Mouse (Mus musculus): ENCODE measurements at regions not wholly inside any gene's neighbourhood (a gene's known extent, or its start where the extent isn't known, plus 50 kb on each side); places are given as distances from the start of the nearest gene placed in this dataset.

DNA sequence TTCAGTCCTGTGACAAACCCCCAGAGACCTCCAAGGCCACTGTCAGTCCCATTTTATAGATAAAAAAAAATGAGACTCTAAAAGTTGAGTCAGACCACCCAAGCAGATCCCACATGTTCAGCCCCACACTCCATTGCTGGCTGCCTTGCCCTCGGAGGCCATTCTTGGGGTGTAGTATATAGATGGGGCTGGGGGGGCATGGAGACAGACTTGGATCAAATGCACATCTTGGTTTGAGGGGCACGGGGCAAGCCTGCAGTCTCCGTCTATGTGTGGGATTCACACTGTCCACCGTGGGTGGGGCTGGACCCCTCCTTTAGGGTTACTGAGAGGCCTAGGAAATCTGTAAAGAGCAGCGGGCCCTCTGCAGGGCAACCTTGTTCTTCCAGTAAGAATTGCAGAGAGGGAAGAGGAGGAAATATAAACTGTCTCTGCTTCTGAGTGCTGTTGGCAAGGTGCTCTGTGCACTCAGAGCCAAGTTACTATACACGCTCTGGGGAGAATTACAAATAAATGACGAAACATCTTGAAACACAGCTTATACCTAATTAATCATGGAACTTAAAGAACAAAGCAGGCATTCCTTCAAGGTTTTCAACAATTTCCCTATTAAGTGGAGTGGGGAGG, 184.4 kb upstream of the Habp2 start:
- DNase-seq (ENCODE audit: low read depth, low spot score) = no peak

DNA sequence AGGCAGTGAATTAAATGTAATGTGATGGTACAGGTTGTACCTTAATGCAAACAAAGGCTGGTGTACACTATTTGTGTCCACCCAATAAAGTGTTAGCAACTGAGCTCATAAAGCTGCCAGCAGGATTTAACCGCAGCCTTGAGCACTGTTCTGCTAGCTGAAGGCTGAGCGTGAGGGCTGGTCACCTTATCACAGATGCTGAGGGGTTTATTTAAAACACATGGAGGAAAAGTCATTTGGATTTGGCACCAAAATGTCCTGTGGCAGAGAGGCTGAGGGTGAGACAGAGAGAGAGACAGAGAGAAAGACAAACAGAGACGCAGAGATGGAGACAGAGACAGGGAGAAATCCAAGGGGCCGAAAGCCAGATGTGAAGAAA, 181.9 kb upstream of the Habp2 start:
- no peak for DNase-seq (ENCODE audit: low read depth, low spot score)

DNA sequence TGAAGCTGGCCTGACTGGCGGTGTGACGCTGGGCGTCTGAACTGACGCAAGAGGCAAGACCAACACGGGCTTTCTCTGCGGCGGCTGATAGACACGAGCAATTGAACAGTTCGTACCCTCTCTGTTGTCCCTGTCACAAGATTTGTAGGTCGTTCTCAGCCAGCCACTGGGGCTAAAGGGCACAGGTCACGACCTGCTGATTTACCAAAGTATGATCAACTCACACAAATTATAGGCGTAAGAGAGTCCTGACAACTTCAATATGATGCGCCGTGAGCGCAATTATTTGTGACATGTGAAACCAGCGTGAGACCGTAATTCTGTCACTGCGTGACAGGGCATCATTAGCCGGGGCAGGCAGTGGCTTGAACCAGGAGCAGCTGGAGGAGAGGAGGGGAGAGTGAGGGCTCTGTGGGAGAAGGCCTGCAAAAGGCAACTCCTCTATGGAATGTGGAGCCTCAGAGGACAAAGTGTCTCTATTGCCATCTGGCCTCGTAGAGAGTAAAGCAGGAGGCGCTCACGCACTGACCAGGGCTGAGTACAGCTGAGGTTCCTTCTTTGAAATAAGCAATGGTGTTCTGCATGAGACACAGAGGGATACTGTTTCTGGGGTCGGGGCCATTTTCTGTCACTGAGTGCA, 181.4 kb upstream of the Habp2 start:
- peak; percentile 7 for DNase-seq (ENCODE audit: low read depth, low spot score)

DNA sequence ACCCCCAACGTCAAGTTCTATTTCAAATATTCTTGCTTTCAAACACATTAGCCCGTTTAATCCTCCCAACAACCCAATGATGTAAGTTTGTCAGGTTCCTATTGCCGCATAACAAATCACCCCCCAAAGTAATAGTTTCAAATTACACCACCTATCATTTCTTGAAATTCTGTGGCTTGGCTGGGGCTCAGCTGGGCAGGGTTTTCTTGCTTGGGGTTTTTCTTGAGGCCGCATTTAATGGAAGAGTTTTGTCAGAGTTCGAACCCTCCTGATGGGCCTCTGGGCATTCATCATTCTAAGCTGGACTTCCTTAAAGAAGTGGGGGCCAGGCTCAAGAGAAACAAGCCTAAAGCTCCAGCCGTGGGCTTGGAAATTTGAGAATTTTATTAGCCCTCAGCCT, 178.1 kb upstream of the Habp2 start:
- no peak for DNase-seq (ENCODE audit: low read depth, low spot score)

DNA sequence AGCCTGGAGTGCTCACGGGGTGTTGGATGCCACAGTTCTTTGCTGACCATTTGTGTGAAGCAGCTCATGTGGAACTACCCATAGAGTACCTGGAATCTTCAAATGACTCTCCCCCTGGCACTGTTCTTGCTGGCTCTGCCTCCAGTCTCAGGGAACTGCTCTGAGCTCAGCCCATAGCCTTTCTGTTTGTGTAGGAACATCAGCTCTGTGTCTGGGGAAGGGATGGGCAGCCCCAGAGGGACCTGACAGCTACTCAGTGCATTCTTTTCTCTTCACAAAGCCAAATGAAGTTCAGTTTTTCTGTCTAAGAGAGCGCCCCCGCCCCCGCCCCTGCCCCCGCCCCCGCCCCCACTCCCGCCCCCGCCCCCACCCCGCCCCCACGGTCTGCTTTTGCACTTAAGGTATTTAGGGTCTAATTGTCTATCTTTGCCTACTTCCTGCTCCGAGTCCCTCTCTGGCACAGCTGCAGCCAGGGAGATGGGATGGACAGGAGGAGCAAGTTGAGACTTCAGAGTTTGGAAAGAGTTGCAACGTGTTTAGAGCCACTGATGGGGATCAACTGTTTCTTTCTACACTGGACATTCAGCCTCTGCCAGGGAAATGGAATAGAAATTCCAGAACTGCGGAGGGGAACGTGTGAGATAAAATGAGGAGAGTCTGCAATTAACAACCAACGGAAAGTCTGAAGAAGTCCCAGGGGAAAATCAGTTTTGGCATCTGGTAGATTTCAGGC, 171.2 kb upstream of the Habp2 start:
- no peak for DNase-seq (ENCODE audit: low read depth, low spot score)

DNA sequence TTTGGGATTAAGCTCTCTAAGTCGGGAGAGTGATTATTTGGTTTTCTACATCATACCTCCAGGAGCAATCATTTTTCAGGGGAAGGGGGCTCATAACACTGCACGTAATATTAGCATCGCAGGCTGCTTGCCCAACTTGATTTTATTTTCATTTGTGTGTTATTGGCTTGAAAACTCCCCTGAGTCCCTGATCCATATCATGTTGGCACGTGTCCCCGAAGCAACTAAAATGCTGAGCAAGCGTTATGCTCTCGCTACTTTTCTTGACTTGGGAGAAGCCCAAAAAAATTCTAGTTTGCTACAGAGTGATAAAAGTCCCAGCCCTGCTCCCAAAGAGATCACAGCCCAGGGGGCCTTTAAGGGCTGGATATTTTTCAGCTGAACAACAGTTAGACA, 170.7 kb upstream of the Habp2 start:
- DNase-seq (ENCODE audit: low read depth, low spot score) = no peak

DNA sequence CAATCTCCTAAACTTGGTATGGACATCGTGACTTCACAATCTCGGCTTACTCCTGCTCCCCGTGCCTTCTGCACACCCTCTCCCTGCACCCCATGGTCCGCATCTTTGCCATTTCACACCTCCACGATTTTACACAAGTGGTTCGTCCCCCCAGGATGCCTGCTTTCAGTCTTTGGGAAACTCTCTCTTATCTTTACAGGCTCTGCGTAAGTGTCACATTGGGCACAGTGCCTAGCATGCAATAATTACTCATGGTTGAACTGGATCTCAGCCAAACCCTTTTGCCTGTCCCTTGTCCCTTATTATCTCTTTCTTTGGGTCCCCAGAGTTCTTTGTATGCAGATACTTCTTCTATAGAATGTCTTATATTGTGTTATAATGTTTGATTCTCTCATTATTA, 166.2 kb upstream of the Habp2 start:
- DNase-seq (ENCODE audit: low read depth, low spot score) = no peak

DNA sequence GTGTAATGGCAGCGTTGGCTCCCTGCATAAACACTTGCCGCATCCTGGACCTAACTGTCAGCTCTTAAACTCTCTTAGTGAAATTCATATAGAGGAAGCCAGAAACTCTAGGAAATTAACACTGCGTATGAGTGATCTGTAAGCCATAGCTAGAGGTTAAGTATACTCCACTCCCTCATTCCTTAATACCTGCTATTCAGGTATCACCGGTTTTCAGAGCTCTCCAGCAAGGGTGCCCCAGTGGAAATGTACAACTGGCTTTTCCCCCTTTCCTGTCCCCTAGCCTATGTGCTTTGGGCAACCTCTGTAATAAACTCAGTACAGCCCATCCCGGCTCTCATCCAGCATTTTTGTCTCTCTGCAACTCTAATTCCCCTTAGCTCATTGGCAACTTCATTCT, 164.8 kb upstream of the Habp2 start:
- DNase-seq (ENCODE audit: low read depth, low spot score) = no peak

DNA sequence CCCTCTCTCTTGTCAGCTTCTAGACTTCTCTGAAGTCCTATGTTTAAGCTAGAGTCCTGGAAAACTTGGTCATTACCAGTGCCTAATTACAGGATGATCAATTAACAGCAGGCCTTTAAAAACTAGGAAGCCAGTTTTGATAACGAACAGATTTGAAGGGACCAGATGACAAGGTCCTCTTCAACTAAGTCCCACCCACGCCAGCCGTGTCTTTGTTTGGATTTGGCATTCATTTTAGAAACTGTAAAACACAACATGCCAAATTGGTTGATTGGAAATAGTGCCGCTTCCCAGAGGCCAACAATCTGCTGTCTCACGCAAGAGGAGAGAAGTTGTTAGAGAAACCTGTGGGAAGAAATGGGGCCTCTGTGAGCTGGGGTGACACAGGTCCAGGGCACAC, 155.4 kb upstream of the Habp2 start:
- peak; percentile 8 for DNase-seq (ENCODE audit: low read depth, low spot score)

DNA sequence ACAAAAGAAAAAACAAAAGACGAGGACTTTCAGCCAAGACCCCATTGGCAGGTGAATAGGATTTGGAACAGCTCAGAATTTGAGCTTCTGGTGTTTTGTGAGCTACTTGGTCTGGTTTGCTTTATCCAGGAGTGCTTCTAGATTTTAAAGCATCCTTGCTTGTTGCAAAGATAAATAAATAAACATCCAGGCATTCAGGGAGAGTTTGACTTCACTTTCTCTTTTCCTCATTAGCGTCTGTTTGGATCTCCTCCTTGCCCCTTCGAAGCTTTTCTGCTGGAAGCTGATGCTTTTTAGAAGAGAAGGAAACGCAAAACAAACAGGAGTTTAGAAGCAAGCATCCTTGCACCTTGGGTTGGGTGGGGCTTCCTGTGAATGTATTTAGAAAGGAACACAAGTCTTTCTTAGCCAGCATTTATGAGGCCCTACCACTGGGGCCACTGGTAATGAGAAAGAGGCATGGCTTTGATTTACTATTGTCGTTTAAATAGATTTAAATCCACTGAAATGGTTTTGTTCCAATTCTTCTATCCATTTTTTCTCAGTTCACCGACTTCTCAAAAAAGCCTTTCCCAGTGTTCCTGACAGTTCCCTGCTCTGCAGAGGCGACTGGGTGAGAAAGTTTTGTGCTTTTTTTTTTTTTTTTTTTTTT, 153.9 kb upstream of the Habp2 start:
- no peak for DNase-seq (ENCODE audit: low read depth, low spot score)

DNA sequence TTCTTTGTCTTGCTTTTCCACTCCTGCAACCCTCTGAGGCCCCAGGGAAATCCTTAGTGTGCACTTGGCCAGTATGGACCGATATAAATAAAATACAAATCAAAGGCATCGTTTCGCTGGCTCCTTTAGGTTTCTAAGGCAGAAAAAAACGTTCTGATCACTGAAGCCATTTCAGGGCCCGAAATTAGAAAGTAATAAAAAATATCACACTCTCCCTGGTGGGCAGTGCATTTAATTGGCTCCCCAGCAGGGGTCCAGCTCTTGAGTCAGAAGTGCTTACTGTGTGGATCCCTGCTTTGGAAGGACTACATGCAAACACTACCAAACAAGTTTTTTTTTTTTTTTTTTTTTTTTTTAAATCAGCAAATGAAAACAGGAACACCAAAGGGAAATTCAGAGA, 153.4 kb upstream of the Habp2 start:
- DNase-seq (ENCODE audit: low read depth, low spot score) = no peak

DNA sequence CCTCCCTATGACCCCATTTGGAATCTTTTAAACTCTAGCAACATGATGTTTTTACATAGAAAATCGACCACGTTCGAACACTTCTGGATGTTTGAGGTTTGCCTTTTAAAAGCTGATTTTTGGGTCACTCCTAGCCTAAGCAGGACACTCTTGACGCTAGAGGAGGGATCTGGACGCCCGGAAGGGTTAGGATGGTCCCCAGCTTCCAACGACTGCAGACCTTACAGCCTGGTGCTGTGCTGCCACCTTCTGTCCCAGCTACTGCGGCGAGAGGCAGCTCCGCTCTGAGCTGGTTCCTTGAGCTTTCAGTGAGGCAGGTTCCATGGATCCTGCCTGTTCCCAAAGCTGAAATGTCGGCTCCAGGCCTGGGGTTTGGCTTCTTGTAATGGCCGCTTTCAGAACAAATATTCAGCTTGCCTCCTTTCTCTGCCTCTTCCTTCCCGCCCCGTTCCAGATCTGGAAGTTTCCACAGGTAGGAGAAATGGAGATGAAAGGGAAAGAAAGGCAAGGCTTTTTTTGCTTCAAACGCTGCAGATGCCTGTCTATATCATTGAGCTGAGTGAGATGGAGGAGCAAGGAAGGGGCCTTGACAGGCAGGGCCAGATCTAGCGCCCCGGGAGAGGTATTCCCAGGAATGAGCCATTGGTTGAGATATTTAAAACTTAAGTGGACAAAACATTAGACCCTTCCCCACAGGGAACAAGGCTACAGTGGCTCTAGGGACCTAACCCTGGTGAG, 152.7 kb upstream of the Habp2 start:
- peak; percentile 87 for DNase-seq (ENCODE audit: low read depth, low spot score)

DNA sequence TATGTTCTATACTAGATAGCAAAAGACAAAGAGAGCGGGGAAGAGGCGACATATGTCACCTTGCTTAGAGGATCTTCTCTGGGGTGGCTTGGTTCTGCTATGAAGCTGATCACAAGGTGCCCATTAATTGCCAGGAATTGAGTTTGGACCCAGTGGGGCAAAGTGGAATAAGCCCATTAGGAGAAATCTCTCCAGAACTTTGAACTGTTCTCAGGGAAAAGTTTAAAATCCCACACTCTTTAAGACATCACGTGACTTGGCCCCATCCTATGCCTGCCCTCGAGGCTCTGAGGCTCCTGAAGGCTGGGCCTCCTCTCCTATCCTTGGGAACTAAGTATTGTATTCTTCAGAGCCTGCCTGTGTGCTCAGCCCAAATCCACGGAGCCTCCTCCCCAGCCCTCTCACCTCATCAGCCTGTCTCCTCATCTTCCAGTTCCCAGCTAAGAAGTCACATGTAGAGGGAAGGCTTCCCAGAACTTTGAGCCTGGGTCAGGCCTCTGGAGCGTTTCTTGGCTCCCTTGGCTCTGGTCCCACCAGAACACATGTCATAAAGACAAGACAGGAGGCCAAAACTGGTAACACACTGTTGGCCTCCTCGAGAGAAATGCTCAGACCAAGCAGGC, 151.5 kb upstream of the Habp2 start:
- DNase-seq (ENCODE audit: low read depth, low spot score) = no peak

DNA sequence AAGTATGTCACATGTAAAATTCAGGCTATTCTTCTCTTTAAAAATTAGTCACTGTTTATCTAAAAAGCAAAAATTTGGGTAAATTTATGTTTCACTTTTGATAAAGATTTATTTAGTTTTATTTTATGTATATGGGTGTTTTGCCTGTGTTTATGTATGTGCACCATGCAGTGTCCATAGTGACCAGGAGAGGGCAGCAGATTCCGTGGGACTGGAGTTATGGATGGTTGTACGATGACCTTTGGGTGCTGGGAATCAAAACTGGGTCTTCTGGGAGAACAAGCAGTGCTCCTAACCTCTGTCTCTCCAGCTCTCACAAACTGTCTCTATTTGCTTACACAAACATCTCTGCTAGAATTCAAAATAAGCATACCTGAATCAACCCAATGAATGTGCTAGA, 146.4 kb upstream of the Habp2 start:
- DNase-seq (ENCODE audit: low read depth, low spot score) = no peak

DNA sequence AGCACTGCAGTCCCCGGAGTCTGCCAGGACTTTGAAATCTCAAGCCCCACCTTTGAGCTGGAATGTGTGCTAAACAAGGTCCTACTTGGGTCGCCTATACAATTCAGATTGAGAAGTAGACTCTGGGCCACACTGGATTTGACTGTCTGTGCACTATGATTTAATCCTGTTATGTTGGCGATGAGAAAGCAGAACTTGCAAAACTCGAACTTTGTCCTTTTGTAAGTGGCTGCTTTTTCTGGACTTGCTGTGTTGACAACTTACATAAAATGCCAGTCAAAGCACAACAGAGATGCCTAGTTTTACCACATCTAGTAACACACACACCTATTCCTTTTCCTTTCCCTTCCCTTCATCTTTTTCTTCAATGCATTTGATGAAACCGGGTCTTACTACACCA, 142.7 kb upstream of the Habp2 start:
- DNase-seq (ENCODE audit: low read depth, low spot score) = no peak

DNA sequence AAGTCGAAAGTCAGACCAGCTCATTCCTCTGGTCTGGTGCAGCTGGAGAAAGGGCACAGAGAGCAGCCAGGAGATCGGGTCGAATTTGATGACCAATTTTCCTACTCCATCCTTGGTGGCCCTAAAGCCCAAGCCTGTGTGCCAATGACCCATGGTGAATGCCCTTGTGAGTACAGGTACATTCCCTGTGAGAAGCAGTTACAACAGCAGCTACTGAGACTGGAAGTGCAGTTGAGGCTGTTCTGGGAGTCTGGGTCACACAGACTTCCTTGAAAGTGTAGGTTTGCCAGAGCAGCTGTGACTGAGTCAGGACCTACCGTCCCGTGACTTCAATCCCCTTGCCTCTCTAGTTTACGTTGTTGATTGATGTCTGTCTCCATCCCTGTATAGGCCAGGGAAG, 129.8 kb upstream of the Habp2 start:
- no peak for DNase-seq (ENCODE audit: low read depth, low spot score)

DNA sequence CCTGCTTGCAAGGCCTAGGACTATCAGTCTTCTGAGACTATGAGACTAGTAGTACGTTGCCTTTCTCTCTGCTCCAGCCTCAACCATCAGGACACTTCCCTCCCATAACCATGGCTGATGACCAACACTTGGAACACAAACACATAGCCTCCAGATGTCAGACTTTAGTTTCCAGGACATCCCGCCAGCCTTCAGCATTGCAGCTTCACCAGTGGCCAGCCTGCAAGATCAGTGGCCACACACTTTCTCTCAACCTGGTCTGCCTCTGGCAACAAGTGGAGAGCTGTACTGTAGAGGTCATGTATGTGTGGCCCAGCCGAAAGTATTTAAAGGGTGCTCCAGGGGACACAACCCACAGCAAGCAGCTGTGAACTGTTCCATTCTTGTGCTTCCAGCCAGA, 124.8 kb upstream of the Habp2 start:
- no peak for DNase-seq (ENCODE audit: low read depth, low spot score)

DNA sequence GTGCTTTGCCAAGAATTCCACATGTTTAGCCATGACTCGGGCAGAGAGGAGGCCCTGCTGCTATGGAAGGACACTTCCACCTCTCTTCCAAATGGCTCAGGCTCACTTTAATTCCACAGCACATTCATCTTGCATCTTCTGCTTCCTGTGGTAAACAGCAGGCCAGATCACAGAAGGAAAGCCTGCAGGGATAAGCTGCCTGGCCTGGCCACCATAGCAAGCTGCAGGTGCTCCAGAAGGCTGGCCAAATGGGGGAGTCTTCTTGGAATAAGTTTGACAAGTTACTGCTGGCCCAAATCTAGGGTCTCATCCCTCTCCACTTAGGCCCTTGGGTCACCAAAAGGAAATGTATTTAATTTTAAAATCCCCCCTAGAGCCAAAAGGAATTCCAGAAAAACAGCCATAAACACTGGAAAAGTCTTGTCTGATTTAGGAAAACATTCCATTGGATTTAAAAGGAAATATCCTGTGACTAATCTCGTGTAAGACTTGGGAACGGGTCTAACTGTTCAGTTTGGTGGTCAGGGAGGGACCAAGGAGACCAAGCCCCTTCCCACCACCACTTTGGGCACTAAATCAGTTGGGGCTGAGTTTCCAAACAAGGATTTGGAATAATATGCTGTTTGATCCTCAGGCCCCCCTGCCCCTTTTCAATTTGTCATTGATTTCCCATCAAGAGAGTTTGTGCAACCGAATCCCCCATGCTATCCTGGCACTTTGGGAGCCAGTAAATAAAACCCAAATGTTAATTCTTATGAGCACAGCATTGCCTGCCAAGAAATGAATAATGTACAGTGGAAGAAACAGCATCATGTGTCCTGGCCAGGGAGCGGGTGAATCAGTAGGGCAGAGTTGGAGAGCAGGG, 117.6 kb upstream of the Habp2 start:
- DNase-seq (ENCODE audit: low read depth, low spot score) = no peak

DNA sequence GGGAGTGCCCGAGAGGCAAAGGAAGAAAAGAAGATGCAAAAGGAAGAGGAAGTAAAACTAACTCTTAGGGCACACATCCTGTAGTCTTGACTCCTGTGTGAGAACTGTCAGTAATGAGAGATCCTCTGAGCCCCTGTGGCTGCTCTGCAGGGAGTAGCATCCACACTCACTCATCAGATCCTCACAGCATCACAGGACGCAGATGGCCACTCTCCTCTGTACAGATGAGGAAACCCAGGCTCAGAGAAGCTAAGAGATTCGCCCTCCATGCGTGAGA, 117.0 kb upstream of the Habp2 start:
- DNase-seq (ENCODE audit: low read depth, low spot score) = no peak

DNA sequence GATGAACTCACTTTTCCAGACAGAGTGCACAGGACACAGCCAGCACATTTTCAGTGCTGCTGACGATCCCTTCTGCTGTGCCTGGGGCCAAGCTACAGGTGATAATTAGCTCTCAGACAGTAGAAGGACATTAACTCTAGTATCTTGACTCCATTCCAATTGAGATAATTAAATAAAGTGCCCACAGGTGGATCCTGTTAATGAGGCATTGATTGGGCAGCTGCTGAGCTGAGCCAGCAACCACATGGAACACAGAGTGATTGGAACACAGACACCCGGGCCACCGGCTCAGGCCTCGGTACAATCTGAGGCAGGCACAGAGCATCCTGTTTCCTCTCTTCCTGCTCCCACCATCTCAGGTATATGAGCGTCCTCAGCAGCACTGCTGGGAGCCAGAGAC, 114.5 kb upstream of the Habp2 start:
- peak; percentile 15 for DNase-seq (ENCODE audit: low read depth, low spot score)

DNA sequence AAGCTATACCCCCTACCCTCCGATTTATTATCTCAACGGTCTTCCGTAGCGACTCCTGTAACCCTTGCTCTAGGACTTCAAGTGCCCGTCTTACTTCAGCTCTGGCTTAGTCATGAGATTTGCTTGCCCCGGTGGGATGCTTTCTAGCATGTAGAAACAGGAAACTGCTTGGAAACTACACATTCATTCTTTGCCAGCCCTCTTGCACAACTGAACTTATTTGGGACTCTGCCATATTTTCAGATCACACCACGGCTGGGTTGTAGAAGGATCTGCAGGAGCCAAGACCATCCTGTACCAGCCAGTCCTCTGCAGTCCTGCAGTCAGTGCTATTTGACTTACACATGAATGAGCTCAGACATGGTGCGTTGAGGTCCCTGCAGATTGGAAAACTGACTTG, 110.9 kb upstream of the Habp2 start:
- no peak for DNase-seq (ENCODE audit: low read depth, low spot score)

Data from brain, adult 2 months (tissue).